Mouse (Mus musculus) brown adipose tissue, adult 24 weeks (tissue): ENCODE data around the gene Agxt. TPM values are rescaled to one million over a fixed set of nuclear protein-coding genes. Genes with fewer than 3 reads are reported as not detected.

Source experiments
- H3K27ac ChIP-seq: fragments of 200-500 bp; replicated peaks from 2 replicates; pipeline ENCODE4 v1.5.1; 2012; ENCODE audit warnings: low read depth, mild to moderate bottlenecking, low read length
- H3K4me1 ChIP-seq: fragments of 200-500 bp; 2 replicates; pipeline ENCODE4 v1.6.1; 2012; ENCODE audit warnings: low read length, mixed read lengths; ENCODE audit not compliant: control insufficient read depth, insufficient read depth, insufficient read length
- H3K4me3 ChIP-seq: fragments of 200-500 bp; 2 replicates; pipeline ENCODE4 v1.5.1; 2012; ENCODE audit warnings: low read depth, mild to moderate bottlenecking, low read length, moderate library complexity; ENCODE audit not compliant: insufficient read depth
- polyA plus RNA-seq: library from polyadenylated mRNA; stranded (reverse); fragments of >200 nt; gene quantifications from 2 replicates; pipeline ENCODE4 v1.2.4, GENCODE M21; 2012; ENCODE audit not compliant: missing spikeins, insufficient read depth, insufficient read length

Agxt gene
- polyA plus RNA-seq, 1 experiment, result not detected

DNA sequence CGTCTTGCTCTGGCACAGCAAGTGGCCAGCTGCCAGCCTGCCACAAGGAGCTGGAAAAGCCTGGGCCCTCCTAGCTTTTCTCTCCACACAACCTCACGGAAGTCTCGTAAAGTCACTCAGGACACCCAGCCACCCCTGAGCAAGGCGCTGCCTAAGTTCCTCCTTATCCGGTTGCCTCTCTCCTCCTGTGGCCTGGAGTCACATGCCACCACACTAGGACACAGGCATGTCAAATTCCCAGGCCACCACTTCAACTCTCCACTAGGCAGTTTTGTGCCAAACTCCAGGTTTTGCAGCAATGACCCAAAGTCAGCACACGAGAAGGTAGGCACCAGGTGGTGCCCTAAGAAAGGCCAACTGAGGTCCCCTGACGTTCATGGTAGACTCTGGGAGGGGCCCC is 27.5 kb downstream of the Agxt start:
- no peaks in the 10 kb centered on the region for H3K4me1 ChIP-seq
- no peak overlapping the region for H3K27ac ChIP-seq
- no peak overlapping the region for H3K4me3 ChIP-seq

DNA sequence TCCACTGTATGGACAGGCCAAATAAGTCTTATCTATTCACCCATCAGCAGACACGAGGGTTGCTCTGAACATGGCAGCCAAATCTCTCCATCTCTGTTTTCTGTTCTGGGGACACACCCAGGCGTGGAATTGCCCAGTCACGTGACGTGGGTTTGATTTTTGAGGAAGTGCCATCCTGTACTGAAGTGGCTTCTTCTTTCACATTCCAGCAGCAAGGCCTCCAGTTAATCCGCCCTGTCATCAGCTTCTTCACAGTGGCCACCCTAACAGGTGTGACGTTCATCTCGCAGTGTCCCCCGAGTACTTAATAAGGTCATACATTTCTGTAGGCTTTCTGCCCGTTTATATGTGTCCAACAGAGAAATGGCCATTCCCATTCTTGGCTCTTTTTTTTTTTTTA is 30.4 kb downstream of the Agxt start:
- Histone ChIP-seq H3K4me1 (no peaks in the 10 kb centered on the region), H3K27ac (no peak overlapping the region), H3K4me3 (no peak overlapping the region)

DNA sequence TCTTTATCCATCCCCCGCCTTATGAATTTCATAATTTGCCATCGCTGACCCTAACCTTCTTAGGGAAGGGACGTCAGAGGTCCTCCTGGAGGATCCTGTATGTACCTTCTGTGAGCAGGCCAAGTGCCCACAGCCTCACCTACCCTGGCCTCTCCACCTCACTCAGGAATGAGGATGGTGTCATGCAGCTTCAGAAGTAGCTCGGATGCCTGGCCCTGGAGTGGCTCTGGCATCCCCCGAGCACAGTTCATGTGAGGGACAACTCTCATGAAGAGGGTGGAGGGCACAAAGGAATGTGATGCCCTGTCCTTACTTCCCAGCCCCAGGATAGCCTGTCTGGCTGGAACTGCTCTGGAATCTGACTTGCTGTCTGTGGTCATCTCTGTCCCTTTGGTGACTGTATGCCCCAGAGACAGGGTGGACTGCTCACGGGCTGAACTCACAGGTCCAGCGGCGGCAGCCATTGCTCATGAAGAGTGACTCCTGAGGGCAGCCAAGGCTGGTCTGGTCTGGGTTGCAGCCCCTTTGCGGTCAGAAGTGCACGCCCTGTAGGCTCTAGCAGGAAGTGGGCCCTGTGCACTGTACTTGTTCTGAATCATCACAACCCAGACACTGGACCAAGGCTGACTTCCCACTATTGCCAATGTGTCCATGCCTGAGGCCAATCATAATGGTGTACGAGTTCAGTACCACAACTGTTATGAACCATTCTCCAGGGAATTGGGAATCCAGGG is 31.5 kb downstream of the Agxt start:
- H3K4me1 ChIP-seq, result no peaks in the 10 kb centered on the region

DNA sequence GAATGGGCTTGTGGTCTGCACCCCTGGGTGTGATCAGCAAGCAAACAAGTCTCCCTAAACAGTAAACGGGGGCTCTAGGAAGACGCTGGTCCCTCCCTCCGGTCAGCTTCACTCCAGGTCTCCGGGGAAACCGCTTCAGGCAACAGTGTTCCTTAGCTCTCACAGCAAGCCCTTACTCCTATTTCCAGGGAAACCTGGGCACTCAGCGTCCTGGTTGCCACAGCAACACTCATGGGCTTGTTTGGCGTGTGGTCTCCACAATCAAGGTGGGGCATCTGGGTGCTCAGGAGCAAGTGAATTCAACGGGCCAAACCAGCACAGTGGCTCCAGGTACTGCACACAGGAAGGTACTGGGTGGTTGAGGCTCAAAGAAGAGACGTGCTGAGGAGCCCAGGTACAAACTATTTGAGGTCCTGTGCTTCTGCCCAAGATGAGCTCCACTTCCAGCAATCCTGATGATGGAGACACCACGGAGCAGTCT is 33.3 kb downstream of the Agxt start, which contains the start of gene Crocc2:
Gene Crocc2, plus strand, starts transcription at position 431 of the 481 bp plus-strand sequence.
- H3K27ac ChIP-seq, result no peak within 1 kb of the TSS
- H3K4me1 ChIP-seq, result no peaks in the 10 kb centered on the region
- no peak within 1 kb of the TSS for H3K4me3 ChIP-seq

More for the DNA sequence above, 31.5 kb downstream of the Agxt start:
- Histone ChIP-seq H3K4me3 (no peak overlapping the region), H3K27ac (no peak overlapping the region)

DNA sequence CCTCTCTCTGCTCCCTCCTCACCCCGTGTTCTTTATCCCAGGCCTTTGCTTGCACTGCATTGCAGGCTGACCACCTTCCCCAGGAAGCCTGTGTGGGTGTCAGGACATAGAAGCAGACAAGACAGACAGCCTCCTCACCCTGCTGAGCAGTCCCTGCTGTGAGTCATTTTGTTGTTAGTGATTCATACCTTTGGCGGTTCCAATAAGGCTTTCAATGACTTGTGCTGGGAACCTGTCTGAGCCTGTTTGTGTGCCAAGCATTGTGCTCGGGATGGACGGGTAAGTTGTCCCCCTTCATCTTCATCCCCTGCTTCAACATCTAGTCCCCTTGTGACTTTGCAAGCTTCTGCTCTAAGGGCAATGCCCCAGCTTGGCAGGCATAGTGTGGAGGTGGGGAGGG is 38.6 kb downstream of the Agxt start:
- H3K4me1 ChIP-seq, result no peaks in the 10 kb centered on the region
- no peak overlapping the region for H3K27ac ChIP-seq
- no peak overlapping the region for H3K4me3 ChIP-seq

DNA sequence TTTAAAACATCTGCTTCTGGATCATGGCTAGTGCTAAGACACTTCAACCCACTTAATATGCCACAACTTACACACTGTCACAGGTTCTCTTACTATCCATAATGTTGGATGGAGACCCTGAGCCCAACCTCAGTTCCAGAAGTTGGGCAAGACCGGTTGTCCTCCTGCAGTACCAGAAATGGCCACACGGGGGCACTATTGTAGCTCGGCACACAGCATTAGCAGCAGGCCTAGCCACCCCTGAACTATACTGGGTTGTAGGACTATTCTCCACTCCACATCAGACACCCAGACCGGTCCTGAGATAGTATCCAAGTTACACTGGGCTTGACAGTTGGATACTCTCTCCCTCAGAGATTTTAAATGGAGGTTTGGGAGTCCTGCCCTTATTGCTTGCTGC is 39.4 kb downstream of the Agxt start:
- Histone ChIP-seq H3K4me3 (no peak overlapping the region), H3K4me1 (no peaks in the 10 kb centered on the region), H3K27ac (no peak overlapping the region)

DNA sequence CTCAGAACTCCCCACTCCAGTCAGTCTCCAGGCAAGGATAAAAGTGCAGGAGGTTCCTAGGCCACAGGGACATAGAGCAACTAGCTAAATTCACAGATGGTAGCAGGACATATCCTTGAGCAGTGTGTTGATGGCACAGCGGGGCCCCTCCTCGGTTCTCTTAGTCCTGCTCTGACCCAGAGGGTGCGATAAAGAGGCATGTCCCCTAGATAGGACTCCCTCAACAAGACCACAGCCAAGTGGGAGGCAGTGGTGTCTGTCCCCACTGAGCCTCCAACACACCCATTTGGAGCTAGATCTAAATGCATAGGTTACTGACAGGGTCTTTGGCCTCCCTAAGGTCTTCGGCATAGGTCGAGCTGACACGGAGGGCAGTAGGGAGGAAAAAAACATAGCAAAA is 40.8 kb downstream of the Agxt start:
- Histone ChIP-seq H3K4me1 (no peaks in the 10 kb centered on the region), H3K27ac (no peak overlapping the region), H3K4me3 (no peak overlapping the region)

DNA sequence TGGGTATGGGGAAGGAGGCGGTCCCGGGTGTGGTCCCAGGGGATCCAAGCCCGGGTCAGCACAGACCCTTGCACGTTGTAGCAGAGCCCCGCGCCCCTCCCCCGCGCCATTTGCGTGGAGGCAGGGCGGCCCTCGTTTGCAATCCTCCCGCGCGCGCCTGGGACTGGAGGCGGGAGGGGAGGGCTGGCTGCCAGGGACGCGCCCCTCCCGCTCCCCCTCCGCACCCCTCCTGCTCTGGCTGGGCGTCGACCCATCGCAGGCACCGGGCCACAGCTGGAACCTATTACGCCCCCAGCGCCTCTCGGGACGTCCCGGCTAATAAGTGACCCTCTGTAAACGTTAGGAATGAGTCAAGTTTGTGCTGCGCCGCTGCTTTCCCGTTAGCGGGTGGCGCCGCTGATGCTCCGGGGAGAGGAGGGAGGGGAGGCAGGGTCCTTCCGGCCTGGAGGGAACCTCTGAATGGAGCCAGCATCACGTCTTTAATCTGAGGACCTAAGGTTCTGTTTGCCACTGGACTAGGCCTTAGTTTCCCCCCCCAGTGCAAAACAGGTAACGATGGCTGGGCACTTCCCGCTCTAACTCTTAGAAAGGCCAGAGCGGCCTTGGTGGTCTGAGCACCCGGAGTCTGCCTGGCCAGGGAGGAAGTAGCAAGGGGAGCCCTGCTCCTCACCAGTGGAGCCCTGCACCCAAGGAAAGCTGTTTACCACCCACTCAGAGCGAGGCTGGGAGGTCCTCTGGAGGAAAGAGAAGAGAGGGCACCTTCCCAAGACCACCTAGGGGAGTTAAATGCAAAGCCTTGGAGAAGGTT is 41.7 kb downstream of the Agxt start:
- H3K4me3 ChIP-seq, result no peak overlapping the region
- H3K27ac ChIP-seq, result no peak overlapping the region

DNA sequence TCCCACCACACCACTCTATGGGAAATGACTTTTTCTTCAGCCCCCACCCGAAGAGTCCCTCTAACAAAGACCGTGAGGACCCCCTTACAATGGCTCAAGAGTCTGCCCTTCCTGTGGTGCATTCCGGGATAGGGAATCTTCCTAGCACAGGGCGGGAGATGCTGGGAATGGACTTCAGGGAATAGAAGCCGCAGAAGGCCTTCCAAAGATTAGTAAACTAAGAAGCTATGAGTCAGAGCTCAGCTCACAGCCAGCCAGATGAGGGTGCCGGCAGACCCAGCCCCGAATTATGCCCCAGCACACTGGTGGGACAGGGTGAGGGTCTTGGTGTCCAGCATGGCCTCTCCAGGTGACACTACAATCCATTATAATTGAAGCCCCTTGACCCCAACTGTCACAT is 47.2 kb downstream of the Agxt start:
- H3K4me3 ChIP-seq, result no peak overlapping the region
- no peaks in the 10 kb centered on the region for H3K4me1 ChIP-seq
- H3K27ac ChIP-seq, result no peak overlapping the region

More for the DNA sequence above, 41.7 kb downstream of the Agxt start:
- no peaks in the 10 kb centered on the region for H3K4me1 ChIP-seq

DNA sequence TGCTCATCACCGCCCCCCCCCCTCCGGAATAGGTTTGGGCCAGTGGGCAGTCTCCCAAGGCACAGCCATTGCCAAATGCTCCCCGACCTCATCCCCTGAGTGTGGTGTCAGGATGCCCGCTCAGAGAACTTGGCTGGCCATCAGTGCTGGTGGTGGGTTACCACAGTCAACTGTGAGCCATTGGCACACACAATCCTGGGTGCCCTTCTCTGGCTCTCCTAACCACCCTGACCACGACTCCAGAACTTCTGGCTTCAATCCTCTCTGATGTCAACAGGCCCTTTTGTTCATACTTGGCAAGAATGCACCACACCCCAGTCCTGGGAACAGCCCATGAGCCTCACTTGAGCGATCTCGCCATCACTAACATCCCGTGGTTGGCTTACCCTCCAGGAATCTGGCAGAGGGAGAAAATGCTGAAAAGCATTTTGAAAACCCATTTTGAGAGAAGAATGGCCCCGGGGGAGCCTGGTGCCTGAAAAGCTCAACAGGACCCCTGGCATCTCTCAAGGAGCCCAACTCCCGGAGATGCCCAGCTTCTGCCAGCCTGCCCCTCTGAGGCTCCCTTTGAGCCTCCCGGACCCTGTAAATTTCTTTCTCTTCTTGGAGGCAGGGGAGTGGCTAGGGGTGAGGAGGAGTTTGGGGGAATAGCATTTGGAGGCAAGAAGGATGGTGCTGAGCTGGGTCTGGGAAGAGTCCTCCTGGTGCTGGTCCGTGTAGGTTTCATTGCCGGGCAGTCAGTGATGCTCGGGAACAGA is 49.2 kb downstream of the Agxt start:
- Histone ChIP-seq H3K4me3 (no peak overlapping the region), H3K4me1 (no peaks in the 10 kb centered on the region), H3K27ac (no peak overlapping the region)

DNA sequence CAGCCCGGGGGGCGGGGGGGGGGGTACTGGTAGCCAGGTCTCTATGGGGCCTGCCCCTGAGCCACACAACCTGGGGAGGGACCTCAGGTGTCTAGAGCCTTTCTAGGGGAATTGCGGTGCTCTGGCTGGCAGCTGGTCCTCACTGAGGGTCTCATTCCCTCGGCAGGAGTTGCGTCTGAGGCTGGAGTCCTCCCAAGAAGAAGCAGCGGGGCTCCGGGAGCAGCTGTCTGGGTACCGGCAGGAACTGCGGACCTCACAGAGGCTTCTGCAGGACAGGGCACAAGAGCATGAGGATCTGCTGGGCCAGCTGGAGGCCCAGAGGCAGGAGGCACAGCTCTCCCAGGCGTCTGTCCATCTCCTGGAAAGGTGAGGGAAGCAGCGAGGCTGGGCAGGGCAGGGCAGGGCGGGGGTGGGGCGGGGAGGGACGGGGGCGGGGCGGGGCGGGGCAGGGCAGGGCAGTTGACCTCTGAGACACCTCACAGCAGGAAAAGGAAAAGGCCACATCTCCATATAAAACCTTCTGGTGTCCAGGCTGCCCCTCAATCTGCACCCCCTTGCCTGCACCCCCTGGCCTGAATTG is 55.8 kb downstream of the Agxt start:
- Histone ChIP-seq H3K4me1 (no peaks in the 10 kb centered on the region), H3K27ac (no peak overlapping the region), H3K4me3 (no peak overlapping the region)

DNA sequence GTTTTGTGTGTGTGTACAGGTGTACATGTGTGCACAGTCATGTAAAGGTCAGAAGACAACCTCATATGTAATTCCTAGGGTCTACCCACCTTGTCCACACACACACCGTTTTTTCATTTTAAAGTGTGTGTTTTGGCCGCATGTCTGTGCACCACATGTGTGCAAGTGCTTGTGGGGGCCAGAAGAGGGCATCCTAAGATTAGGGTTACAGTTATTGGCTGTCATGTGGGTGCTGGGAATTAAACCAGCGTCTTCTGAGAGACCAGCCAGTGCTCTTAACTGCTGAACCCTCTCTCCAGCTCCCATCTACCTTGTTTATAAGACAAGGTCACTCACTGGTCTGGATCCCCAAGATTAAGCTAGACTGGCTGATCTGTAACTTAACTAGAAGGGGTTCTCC is 59.9 kb downstream of the Agxt start:
- Histone ChIP-seq H3K27ac (no peak overlapping the region), H3K4me3 (no peak overlapping the region), H3K4me1 (no peaks in the 10 kb centered on the region)
